Mouse (Mus musculus) bone marrow, adult 2 months (tissue): ENCODE data around the gene Tubgcp2.

ENCODE experiments used
- CTCF ChIP-seq: fragments of 200-500 bp; IDR thresholded peaks from 2 replicates; pipeline ENCODE4 v1.5.1; 2011; ENCODE audit warnings: low read length, control low read depth; ENCODE audit not compliant: control insufficient read depth, insufficient read depth
- POLR2A ChIP-seq: fragments of 200-500 bp; IDR thresholded peaks from 2 replicates; pipeline ENCODE4 v1.6.1; 2011; ENCODE audit warnings: low read depth, mild to moderate bottlenecking, control low read depth, low read length, borderline replicate concordance; ENCODE audit not compliant: control insufficient read depth

DNA sequence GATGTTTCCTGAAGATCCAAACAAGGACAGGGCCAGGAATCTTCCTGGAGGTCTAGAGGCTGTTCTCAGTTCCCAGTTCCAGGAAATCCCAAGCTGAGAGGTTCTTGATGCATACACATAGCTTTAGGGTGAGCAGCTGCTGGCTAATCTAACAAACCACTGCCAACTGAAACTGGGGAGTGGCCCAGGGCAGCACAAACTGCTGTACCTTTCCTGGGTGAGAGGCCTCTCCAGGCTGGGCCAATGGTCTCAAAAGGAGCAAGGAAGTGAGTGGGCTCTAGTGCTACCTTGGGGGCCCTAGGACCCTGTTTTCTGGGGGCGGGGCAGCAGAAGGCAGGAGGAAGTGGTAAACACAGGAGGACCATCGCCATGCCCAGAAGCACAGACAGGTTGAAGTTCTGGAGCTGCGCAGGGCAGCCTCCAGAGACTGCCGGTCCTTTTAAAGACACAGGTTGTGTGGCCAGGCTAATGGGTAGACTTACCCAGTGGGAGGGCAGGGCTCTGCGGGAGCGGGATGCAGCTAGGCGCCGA, 45.5 kb downstream of the Tubgcp2 start:
- TF ChIP-seq CTCF = no peak
- TF ChIP-seq POLR2A = no peak
